Mouse (Mus musculus): Measurements from ENCODE around the gene Rbm8a. TPM values are rescaled to one million over a fixed set of nuclear protein-coding genes. Genes with fewer than 3 reads are reported as not detected.

Gene Rbm8a
- polyA plus RNA-seq, 1 experiment from 2014 or later = 163 TPM

- ATAC-seq (ENCODE audit: low FRiP score, low read depth) = no peak
Observed at GRCm38 (mm10) chr3:96617941-96618340, 11.8 kb upstream of the Rbm8a start.

GRCm38 (mm10) chr3:96623201-96623600, 6.5 kb upstream of the Rbm8a start:
- no peak for ATAC-seq (ENCODE audit: low FRiP score, low read depth)
- H3K9me3 ChIP-seq = no peaks in the 10 kb centered on the region
- WGBS = 95% methylated on average over 4 of the region's 4 CpGs
- no peak overlapping the region for H3K4me2 ChIP-seq (replicated peaks)
- H3K9ac ChIP-seq (replicated peaks) = no peak overlapping the region
- no peaks in the 10 kb centered on the region for H3K27me3 ChIP-seq
- peaks cover 59% of the 10 kb centered on the region for H3K36me3 ChIP-seq
- no peak overlapping the region for H3K27ac ChIP-seq (replicated peaks)
- no peaks in the 10 kb centered on the region for H3K4me1 ChIP-seq
- H3K4me3 ChIP-seq = no peak overlapping the region

More at GRCm38 (mm10) chr3:96617941-96618340, 11.8 kb upstream of the Rbm8a start:
- no peak overlapping the region for H3K4me3 ChIP-seq
- peaks cover 72% of the 10 kb centered on the region for H3K36me3 ChIP-seq
- no peak overlapping the region for H3K9ac ChIP-seq (replicated peaks)
- no peaks in the 10 kb centered on the region for H3K9me3 ChIP-seq
- no peak overlapping the region for H3K27ac ChIP-seq (replicated peaks)
- H3K4me2 ChIP-seq (replicated peaks) = no peak overlapping the region
- no peaks in the 10 kb centered on the region for H3K27me3 ChIP-seq
- WGBS = 94% methylated on average over 3 of the region's 3 CpGs
- no peaks in the 10 kb centered on the region for H3K4me1 ChIP-seq

GRCm38 (mm10) chr3:96632058-96632457, 2.3 kb downstream of the Rbm8a start:
- H3K9ac ChIP-seq (replicated peaks) = no peak overlapping the region
- H3K4me3 ChIP-seq = no peak overlapping the region
- ATAC-seq (ENCODE audit: low FRiP score, low read depth) = no peak
- no peak overlapping the region for H3K4me2 ChIP-seq (replicated peaks)
- H3K27ac ChIP-seq (replicated peaks) = no peak overlapping the region
- H3K4me1 ChIP-seq = peaks cover 32% of the 10 kb centered on the region
- H3K27me3 ChIP-seq = no peaks in the 10 kb centered on the region
- no peaks in the 10 kb centered on the region for H3K9me3 ChIP-seq
- H3K36me3 ChIP-seq = peaks cover 20% of the 10 kb centered on the region

GRCm38 (mm10) chr3:96634015-96634414, 4.3 kb downstream of the Rbm8a start:
- no peak overlapping the region for H3K4me2 ChIP-seq (replicated peaks)
- peaks cover 32% of the 10 kb centered on the region for H3K36me3 ChIP-seq
- H3K9me3 ChIP-seq = no peaks in the 10 kb centered on the region
- H3K27me3 ChIP-seq = no peaks in the 10 kb centered on the region
- peaks cover 31% of the 10 kb centered on the region for H3K4me1 ChIP-seq
- no peak overlapping the region for H3K27ac ChIP-seq (replicated peaks)
- H3K9ac ChIP-seq (replicated peaks) = no peak overlapping the region
- H3K4me3 ChIP-seq = no peak overlapping the region
- no peak for ATAC-seq (ENCODE audit: low FRiP score, low read depth)
- WGBS = 74% methylated on average over 1 of the region's 1 CpGs

- 2% methylated on average over 60 of the region's 60 CpGs for WGBS
- Histone ChIP-seq H3K4me2 (replicated peaks) (peak within 1 kb of the TSS; percentile 89), H3K27ac (replicated peaks) (peak within 1 kb of the TSS; percentile 87), H3K36me3 (peaks cover 42% of the 10 kb centered on the region), H3K9me3 (no peaks in the 10 kb centered on the region), H3K27me3 (no peaks in the 10 kb centered on the region), H3K9ac (replicated peaks) (peak within 1 kb of the TSS; percentile 94), H3K4me3 (peak within 1 kb of the TSS; percentile 92), H3K4me1 (peaks cover 28% of the 10 kb centered on the region)
- ATAC-seq (ENCODE audit: low FRiP score, low read depth) = peak; percentile 85
Observed at GRCm38 (mm10) chr3:96634928-96635879, 5.5 kb downstream of the Rbm8a start, which contains the start of the genes Pex11b and Gm42957. TSS of gene Pex11b (plus strand) at chr3:96635376. TSS of gene Gm42957 (plus strand) at chr3:96635474.

- WGBS = 10% methylated on average over 15 of the region's 15 CpGs
Observed at GRCm38 (mm10) chr3:96635906-96636305, 6.2 kb downstream of the Rbm8a start.

GRCm38 (mm10) chr3:96636448-96636847, 6.7 kb downstream of the Rbm8a start:
- peaks cover 19% of the 10 kb centered on the region for H3K4me1 ChIP-seq
- H3K27ac ChIP-seq (replicated peaks) = no peak overlapping the region
- no peak for ATAC-seq (ENCODE audit: low FRiP score, low read depth)
- H3K27me3 ChIP-seq = no peaks in the 10 kb centered on the region
- peak overlapping the region; percentile 94; the same call in 1 of the 2 replicates for H3K9ac ChIP-seq (replicated peaks)
- 69% methylated on average over 11 of the region's 11 CpGs for WGBS
- peaks cover 46% of the 10 kb centered on the region for H3K36me3 ChIP-seq
- H3K4me2 ChIP-seq (replicated peaks) = peak overlapping the region; percentile 89
- H3K9me3 ChIP-seq = no peaks in the 10 kb centered on the region
- peak overlapping the region; percentile 92 for H3K4me3 ChIP-seq

More at GRCm38 (mm10) chr3:96635906-96636305, 6.2 kb downstream of the Rbm8a start:
- Histone ChIP-seq H3K4me1 (peaks cover 24% of the 10 kb centered on the region), H3K27me3 (no peaks in the 10 kb centered on the region), H3K9ac (replicated peaks) (peak overlapping the region; percentile 94), H3K4me3 (peak overlapping the region; percentile 92), H3K9me3 (no peaks in the 10 kb centered on the region), H3K36me3 (peaks cover 44% of the 10 kb centered on the region), H3K27ac (replicated peaks) (peak overlapping the region; percentile 87), H3K4me2 (replicated peaks) (peak overlapping the region; percentile 89)
- no peak; the same call in 1 of the 2 replicates for ATAC-seq (ENCODE audit: low FRiP score, low read depth)

- peaks cover 48% of the 10 kb centered on the region for H3K36me3 ChIP-seq
- H3K27ac ChIP-seq (replicated peaks) = no peak overlapping the region
- H3K4me2 ChIP-seq (replicated peaks) = no peak overlapping the region
- 88% methylated on average over 1 of the region's 1 CpGs for WGBS
- H3K27me3 ChIP-seq = no peaks in the 10 kb centered on the region
- no peaks in the 10 kb centered on the region for H3K9me3 ChIP-seq
- no peak overlapping the region for H3K4me3 ChIP-seq
- peaks cover 19% of the 10 kb centered on the region for H3K4me1 ChIP-seq
- no peak overlapping the region for H3K9ac ChIP-seq (replicated peaks)
- ATAC-seq (ENCODE audit: low FRiP score, low read depth) = no peak
Observed at GRCm38 (mm10) chr3:96639219-96639618, 9.5 kb downstream of the Rbm8a start.

GRCm38 (mm10) chr3:96645018-96645649, 15.4 kb downstream of the Rbm8a start, which contains the start of gene Itga10:
TSS of gene Itga10 (plus strand) at chr3:96645584.
- no peak within 1 kb of the TSS for H3K27ac ChIP-seq (replicated peaks)
- H3K4me2 ChIP-seq (replicated peaks) = no peak within 1 kb of the TSS
- 64% methylated on average over 7 of the region's 7 CpGs for WGBS
- no peak within 1 kb of the TSS for H3K4me3 ChIP-seq
- no peaks in the 10 kb centered on the region for H3K27me3 ChIP-seq
- H3K36me3 ChIP-seq = peaks cover 32% of the 10 kb centered on the region
- no peak for ATAC-seq (ENCODE audit: low FRiP score, low read depth)
- no peak within 1 kb of the TSS for H3K9ac ChIP-seq (replicated peaks)
- H3K9me3 ChIP-seq = no peaks in the 10 kb centered on the region
- no peaks in the 10 kb centered on the region for H3K4me1 ChIP-seq

GRCm38 (mm10) chr3:96647365-96647764, 17.6 kb downstream of the Rbm8a start:
- no peak for ATAC-seq (ENCODE audit: low FRiP score, low read depth)
- Histone ChIP-seq H3K9ac (replicated peaks) (no peak overlapping the region), H3K4me2 (replicated peaks) (no peak overlapping the region), H3K27ac (replicated peaks) (no peak overlapping the region), H3K36me3 (peaks cover 17% of the 10 kb centered on the region), H3K27me3 (no peaks in the 10 kb centered on the region), H3K4me1 (no peaks in the 10 kb centered on the region), H3K4me3 (no peak overlapping the region), H3K9me3 (no peaks in the 10 kb centered on the region)
- WGBS = 80% methylated on average over 3 of the region's 3 CpGs

- H3K36me3 ChIP-seq = no peaks in the 10 kb centered on the region
- no peak overlapping the region for H3K9ac ChIP-seq (replicated peaks)
- H3K27ac ChIP-seq (replicated peaks) = no peak overlapping the region
- 80% methylated on average over 2 of the region's 2 CpGs for WGBS
- no peaks in the 10 kb centered on the region for H3K9me3 ChIP-seq
- H3K4me2 ChIP-seq (replicated peaks) = no peak overlapping the region
- no peaks in the 10 kb centered on the region for H3K27me3 ChIP-seq
- ATAC-seq (ENCODE audit: low FRiP score, low read depth) = no peak
- H3K4me1 ChIP-seq = peaks cover 10% of the 10 kb centered on the region; the same call in 1 of the 2 replicates
- no peak overlapping the region for H3K4me3 ChIP-seq
Observed at GRCm38 (mm10) chr3:96660901-96661300, 31.2 kb downstream of the Rbm8a start.

All from midbrain, embryonic 12.5 days (tissue).